ENCODE assay signal across 7 mouse cellular contexts in the genomic region with DNA sequence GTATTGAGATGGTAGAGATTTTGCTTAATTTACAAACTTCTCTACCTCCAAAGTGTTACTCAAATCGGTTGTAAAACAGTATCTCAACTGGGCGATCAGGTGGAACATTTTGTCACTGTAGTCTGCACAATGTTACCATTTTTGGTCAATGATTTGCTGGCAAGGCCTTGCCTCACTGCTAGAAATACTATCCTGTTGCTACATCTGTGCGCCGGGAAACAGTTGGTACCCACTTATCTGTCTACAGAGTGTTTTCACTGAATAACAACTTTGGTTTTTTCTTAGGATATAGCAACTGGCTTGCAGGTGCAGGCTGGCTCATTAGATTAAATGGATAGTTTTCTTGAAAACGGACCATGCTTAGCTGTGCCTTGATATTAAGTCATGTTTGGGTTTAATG. TPM values are rescaled to one million over a fixed set of nuclear protein-coding genes. Genes with fewer than 3 reads are reported as not detected.
DNase-seq lines count a peak whose midpoint lies in the region; ATAC-seq and TF ChIP-seq lines count a peak whose summit lies in the region.

No protein-coding gene starts in this region.

- peak overlapping the region; percentile 94; the same call in 1 of the 2 replicates for H3K4me3 ChIP-seq in testis, adult 2 months (ENCODE audit: control insufficient read depth, low read depth, low read length)
- H3K4me3 ChIP-seq in embryonic facial prominence, embryonic 11.5 days (ENCODE audit: low read depth, low read length): peak overlapping the region; percentile 71
- peak overlapping the region; percentile 91 for H3K4me3 ChIP-seq in intestine, postnatal 0 days (ENCODE audit: low read depth, low read length)
- H3K4me3 ChIP-seq in liver, embryonic 12.5 days: peak overlapping the region; percentile 85
- peak overlapping the region; percentile 74 for H3K4me3 ChIP-seq in neural tube, embryonic 12.5 days

- TF ChIP-seq CTCF in testis, adult 2 months (IDR thresholded peaks at IDR 0.05; ENCODE audit: control insufficient read depth, insufficient read depth, insufficient replicate concordance, low read depth, low read length): no peak
- TF ChIP-seq CTCF in intestine, postnatal 0 days (IDR thresholded peaks at IDR 0.05; ENCODE audit: low read depth): no peak

- peaks cover 7% of the 10 kb centered on the region for H3K4me1 ChIP-seq in testis, adult 2 months (ENCODE audit: control insufficient read depth, insufficient read depth, low read length)
- H3K4me1 ChIP-seq in embryonic facial prominence, embryonic 11.5 days (ENCODE audit: control insufficient read depth, insufficient read depth, low read length): no peaks in the 10 kb centered on the region
- peaks cover 10% of the 10 kb centered on the region; the same call in 1 of the 2 replicates for H3K4me1 ChIP-seq in intestine, postnatal 0 days (replicated peaks; ENCODE audit: control insufficient read depth, insufficient read depth, low read length)
- peaks cover 77% of the 10 kb centered on the region for H3K4me1 ChIP-seq in liver, embryonic 12.5 days
- H3K4me1 ChIP-seq in neural tube, embryonic 12.5 days: peaks cover 15% of the 10 kb centered on the region

- TF ChIP-seq POLR2A in testis, adult 2 months (IDR thresholded peaks at IDR 0.05; ENCODE audit: control insufficient read depth, low read depth, low read length): no peak

- H3K9ac ChIP-seq in embryonic facial prominence, embryonic 11.5 days (replicated peaks; ENCODE audit: low read length): peak overlapping the region; percentile 86
- peak overlapping the region; percentile 93 for H3K9ac ChIP-seq in intestine, postnatal 0 days (ENCODE audit: low read depth, low read length)
- peak overlapping the region; percentile 88 for H3K9ac ChIP-seq in liver, embryonic 12.5 days
- H3K9ac ChIP-seq in neural tube, embryonic 12.5 days: peak overlapping the region; percentile 93

- H3K27ac ChIP-seq in testis, adult 2 months (ENCODE audit: control insufficient read depth, insufficient read depth, low read depth, low read length): no peak overlapping the region
- peak overlapping the region; percentile 90; the same call in 1 of the 2 replicates for H3K27ac ChIP-seq in embryonic facial prominence, embryonic 11.5 days (replicated peaks; ENCODE audit: low read depth, low read length)
- peak overlapping the region; percentile 99 for H3K27ac ChIP-seq in intestine, postnatal 0 days (ENCODE audit: low read depth, low read length)
- peak overlapping the region; percentile 98 for H3K27ac ChIP-seq in liver, embryonic 12.5 days
- H3K27ac ChIP-seq in neural tube, embryonic 12.5 days: no peak overlapping the region

- no peak for DNase-seq in testis, postnatal 10 days (ENCODE audit: low spot score)
- peak; percentile 20 for DNase-seq in embryonic facial prominence, embryonic 11.5 days (ENCODE audit: low spot score)
- no peak for DNase-seq in urinary bladder, adult 18-20 months (ENCODE audit: low spot score in 2 of 2)

- H3K9me3 ChIP-seq in embryonic facial prominence, embryonic 11.5 days (replicated peaks; ENCODE audit: control insufficient read depth, low read length): no peaks in the 10 kb centered on the region
- H3K9me3 ChIP-seq in intestine, postnatal 0 days (ENCODE audit: control insufficient read depth): no peaks in the 10 kb centered on the region
- H3K9me3 ChIP-seq in liver, embryonic 12.5 days (replicated peaks): no peaks in the 10 kb centered on the region
- no peaks in the 10 kb centered on the region for H3K9me3 ChIP-seq in neural tube, embryonic 12.5 days

- H3K4me2 ChIP-seq in embryonic facial prominence, embryonic 11.5 days (ENCODE audit: low read depth, low read length): peak overlapping the region; percentile 57
- peak overlapping the region; percentile 68 for H3K4me2 ChIP-seq in intestine, postnatal 0 days (replicated peaks; ENCODE audit: low read depth)
- peak overlapping the region; percentile 94 for H3K4me2 ChIP-seq in liver, embryonic 12.5 days
- peak overlapping the region; percentile 74 for H3K4me2 ChIP-seq in neural tube, embryonic 12.5 days (replicated peaks)

- no peak for ATAC-seq in embryonic facial prominence, embryonic 11.5 days (replicated peaks; ENCODE audit: insufficient number of reproducible peaks, low FRiP score, low TSS enrichment, low read depth)
- no peak for ATAC-seq in intestine, postnatal 0 days
- ATAC-seq in liver, embryonic 12.5 days: peak; percentile 55
- no peak for ATAC-seq in neural tube, embryonic 12.5 days (ENCODE audit: low FRiP score, low read depth)

- H3K36me3 ChIP-seq in testis, adult 2 months (ENCODE audit: control insufficient read depth, insufficient read depth, low read length): no peaks in the 10 kb centered on the region
- no peaks in the 10 kb centered on the region for H3K36me3 ChIP-seq in embryonic facial prominence, embryonic 11.5 days (replicated peaks; ENCODE audit: control insufficient read depth, insufficient read depth, low read depth, low read length)
- no peaks in the 10 kb centered on the region for H3K36me3 ChIP-seq in intestine, postnatal 0 days (ENCODE audit: control insufficient read depth, insufficient read depth)
- H3K36me3 ChIP-seq in liver, embryonic 12.5 days: no peaks in the 10 kb centered on the region
- no peaks in the 10 kb centered on the region for H3K36me3 ChIP-seq in neural tube, embryonic 12.5 days

- H3K27me3 ChIP-seq in testis, adult 2 months (ENCODE audit: control insufficient read depth, insufficient read depth, low read length): no peaks in the 10 kb centered on the region
- no peaks in the 10 kb centered on the region for H3K27me3 ChIP-seq in embryonic facial prominence, embryonic 11.5 days (ENCODE audit: control insufficient read depth, insufficient read depth, low read length)
- H3K27me3 ChIP-seq in intestine, postnatal 0 days (replicated peaks; ENCODE audit: control insufficient read depth, insufficient read depth, low read length): no peaks in the 10 kb centered on the region
- peaks cover 2% of the 10 kb centered on the region; the same call in 1 of the 2 replicates for H3K27me3 ChIP-seq in liver, embryonic 12.5 days (replicated peaks)
- no peaks in the 10 kb centered on the region for H3K27me3 ChIP-seq in neural tube, embryonic 12.5 days (replicated peaks)

- WGBS in embryonic facial prominence, embryonic 11.5 days: 11% methylated on average over 5 of the region's 5 CpGs
- WGBS in intestine, postnatal 0 days: 4% methylated on average over 5 of the region's 5 CpGs
- WGBS in liver, embryonic 12.5 days (ENCODE audit: insufficient replicate concordance): 1% methylated on average over 5 of the region's 5 CpGs
- 14% methylated on average over 5 of the region's 5 CpGs for WGBS in neural tube, embryonic 12.5 days

RNA-seq across cellular contexts. Expression of a gene that starts 1.1 kb away (rescaled TPM):
- 11.8 and 12.4 TPM in 2 replicates for polyA plus RNA-seq in testis, adult 2 months (2012; rRNA removed)
- polyA plus RNA-seq in embryonic facial prominence, embryonic 11.5 days (2014; fragmentation: Nextera tagmentation; extraction: Ambion mirVana): 455 and 462 TPM in 2 replicates
- polyA plus RNA-seq in intestine, postnatal 0 days (2015; fragmentation: Nextera tagmentation; extraction: Ambion mirVana): 801 and 835 TPM in 2 replicates
- polyA plus RNA-seq in liver, embryonic 12.5 days (2016; fragmentation: Nextera tagmentation; extraction: Ambion mirVana): 126 and 136 TPM in 2 replicates
- polyA plus RNA-seq in neural tube, embryonic 12.5 days (2016; fragmentation: Nextera tagmentation; extraction: Ambion mirVana): 369 and 391 TPM in 2 replicates

RNA-seq across cellular contexts. Expression of a gene that starts 53.3 kb away (rescaled TPM):
- 0.68 and 0.70 TPM in 2 replicates for polyA plus RNA-seq in testis, adult 2 months (2012; rRNA removed)
- polyA plus RNA-seq in embryonic facial prominence, embryonic 11.5 days (2014; fragmentation: Nextera tagmentation; extraction: Ambion mirVana): 1.1 TPM in 2 replicates
- polyA plus RNA-seq in intestine, postnatal 0 days (2015; fragmentation: Nextera tagmentation; extraction: Ambion mirVana): 4.5 and 5.3 TPM in 2 replicates
- 0.33 and 0.45 TPM in 2 replicates for polyA plus RNA-seq in liver, embryonic 12.5 days (2016; fragmentation: Nextera tagmentation; extraction: Ambion mirVana)
- 1.3 and 1.4 TPM in 2 replicates for polyA plus RNA-seq in neural tube, embryonic 12.5 days (2016; fragmentation: Nextera tagmentation; extraction: Ambion mirVana)

Comparison
In these comparisons a context has a peak if more than half of its experiments do, and no peak if none do; other contexts are left out.
1. H3K27ac ChIP-seq: peak in embryonic facial prominence, embryonic 11.5 days (single experiment), intestine, postnatal 0 days (single experiment) and liver, embryonic 12.5 days (single experiment); none in testis, adult 2 months (single experiment) and neural tube, embryonic 12.5 days (single experiment).
2. Peak in every context shown above with its lines, with median percentiles within 50 percentile points of each other: H3K4me3 ChIP-seq, H3K4me2 ChIP-seq and H3K9ac ChIP-seq.